Mouse (Mus musculus): ENCODE measurements around the gene Shisal2b. TPM values are rescaled to one million over a fixed set of nuclear protein-coding genes. Genes with fewer than 3 reads are reported as not detected.

The Shisal2b gene
- polyA plus RNA-seq, 1 experiment = not detected

GRCm38 (mm10) chr13:104816635-104817571, 46.8 kb downstream of the Shisal2b start, which contains the start of gene Cwc27:
Gene Cwc27 (minus strand): TSS chr13:104817142.
- DNase-seq (ENCODE audit: low read depth in 1 of 2, low spot score in 2 of 2) = peak; percentile 64 to 86
- 2% methylated on average over 50 of the region's 50 CpGs for WGBS
- no peaks in the 10 kb centered on the region; the same call in 1 of the 2 replicates for H3K4me1 ChIP-seq (ENCODE audit: control insufficient read depth, insufficient read depth, insufficient read length)

GRCm38 (mm10) chr13:104816270-104816634, 47.4 kb downstream of the Shisal2b start:
- 7% methylated on average over 8 of the region's 8 CpGs for WGBS
- H3K4me3 ChIP-seq (ENCODE audit: extremely low read depth, insufficient read depth, insufficient read length) = peak overlapping the region; percentile 86
- H3K27ac ChIP-seq (ENCODE audit: insufficient read depth, low read length) = no peak overlapping the region; the same call in 1 of the 2 replicates
- no peaks in the 10 kb centered on the region; the same call in 1 of the 2 replicates for H3K4me1 ChIP-seq (ENCODE audit: control insufficient read depth, insufficient read depth, insufficient read length)
- no peak for TF ChIP-seq CTCF (IDR thresholded peaks at IDR 0.05; ENCODE audit: extremely low read depth, insufficient read depth, insufficient read length, insufficient replicate concordance)
- TF ChIP-seq POLR2A (IDR thresholded peaks at IDR 0.05; ENCODE audit: low read depth, low read length) = no peak
- no peak for DNase-seq (ENCODE audit: low read depth in 1 of 2, low spot score in 2 of 2)
- H3K36me3 ChIP-seq (ENCODE audit: control insufficient read depth, insufficient read depth, low read length) = no peaks in the 10 kb centered on the region
- no peaks in the 10 kb centered on the region for H3K27me3 ChIP-seq (ENCODE audit: control insufficient read depth, insufficient read depth, low read length)

More at GRCm38 (mm10) chr13:104816635-104817571, 46.8 kb downstream of the Shisal2b start, which contains the start of gene Cwc27:
- Histone ChIP-seq H3K27ac (ENCODE audit: insufficient read depth, low read length) (peak within 1 kb of the TSS; percentile 92), H3K4me3 (ENCODE audit: extremely low read depth, insufficient read depth, insufficient read length) (peak within 1 kb of the TSS; percentile 86), H3K36me3 (ENCODE audit: control insufficient read depth, insufficient read depth, low read length) (no peaks in the 10 kb centered on the region), H3K27me3 (ENCODE audit: control insufficient read depth, insufficient read depth, low read length) (no peaks in the 10 kb centered on the region)
- no peak; the same call in 1 of the 2 replicates for TF ChIP-seq POLR2A (IDR thresholded peaks at IDR 0.05; ENCODE audit: low read depth, low read length)
- no peak for TF ChIP-seq CTCF (IDR thresholded peaks at IDR 0.05; ENCODE audit: extremely low read depth, insufficient read depth, insufficient read length, insufficient replicate concordance)

GRCm38 (mm10) chr13:104805681-104806080, 58.0 kb downstream of the Shisal2b start:
- WGBS = 48% methylated on average over 3 of the region's 3 CpGs
- Histone ChIP-seq H3K36me3 (ENCODE audit: control insufficient read depth, insufficient read depth, low read length) (peaks cover 15% of the 10 kb centered on the region), H3K4me3 (ENCODE audit: extremely low read depth, insufficient read depth, insufficient read length) (no peak overlapping the region), H3K4me1 (ENCODE audit: control insufficient read depth, insufficient read depth, insufficient read length) (no peaks in the 10 kb centered on the region), H3K27ac (ENCODE audit: insufficient read depth, low read length) (no peak overlapping the region), H3K27me3 (ENCODE audit: control insufficient read depth, insufficient read depth, low read length) (no peaks in the 10 kb centered on the region)
- peak in 1 of 2 experiments; percentile 9 for DNase-seq (ENCODE audit: low read depth in 1 of 2, low spot score in 2 of 2)
- TF ChIP-seq POLR2A (IDR thresholded peaks at IDR 0.05; ENCODE audit: low read depth, low read length) = no peak
- TF ChIP-seq CTCF (IDR thresholded peaks at IDR 0.05; ENCODE audit: extremely low read depth, insufficient read depth, insufficient read length, insufficient replicate concordance) = no peak

GRCm38 (mm10) chr13:104799566-104800182, 64.0 kb downstream of the Shisal2b start:
- DNase-seq (ENCODE audit: low read depth in 1 of 2, low spot score in 2 of 2) = no peak
- Histone ChIP-seq H3K27me3 (ENCODE audit: control insufficient read depth, insufficient read depth, low read length) (no peaks in the 10 kb centered on the region), H3K36me3 (ENCODE audit: control insufficient read depth, insufficient read depth, low read length) (peaks cover 17% of the 10 kb centered on the region), H3K4me1 (ENCODE audit: control insufficient read depth, insufficient read depth, insufficient read length) (no peaks in the 10 kb centered on the region), H3K27ac (ENCODE audit: insufficient read depth, low read length) (no peak overlapping the region), H3K4me3 (ENCODE audit: extremely low read depth, insufficient read depth, insufficient read length) (no peak overlapping the region)
- TF ChIP-seq POLR2A (IDR thresholded peaks at IDR 0.05; ENCODE audit: low read depth, low read length) (no peak), CTCF (IDR thresholded peaks at IDR 0.05; ENCODE audit: extremely low read depth, insufficient read depth, insufficient read length, insufficient replicate concordance) (no peak)
- WGBS = 92% methylated on average over 7 of the region's 7 CpGs

- TF ChIP-seq CTCF (IDR thresholded peaks at IDR 0.05; ENCODE audit: extremely low read depth, insufficient read depth, insufficient read length, insufficient replicate concordance) (no peak), POLR2A (IDR thresholded peaks at IDR 0.05; ENCODE audit: low read depth, low read length) (no peak)
- Histone ChIP-seq H3K27me3 (ENCODE audit: control insufficient read depth, insufficient read depth, low read length) (no peaks in the 10 kb centered on the region), H3K36me3 (ENCODE audit: control insufficient read depth, insufficient read depth, low read length) (peaks cover 16% of the 10 kb centered on the region), H3K27ac (ENCODE audit: insufficient read depth, low read length) (no peak overlapping the region), H3K4me1 (ENCODE audit: control insufficient read depth, insufficient read depth, insufficient read length) (no peaks in the 10 kb centered on the region), H3K4me3 (ENCODE audit: extremely low read depth, insufficient read depth, insufficient read length) (no peak overlapping the region)
- no peak for DNase-seq (ENCODE audit: low read depth in 1 of 2, low spot score in 2 of 2)
- WGBS = 95% methylated on average over 8 of the region's 8 CpGs
These were observed 64.6 kb downstream of the Shisal2b start for GRCm38 (mm10) chr13:104799067-104799466.

Other genes with a start within 250 kb of the Shisal2b start
- 3.0 and 3.2 TPM in 2 replicates for gene Srek1ip1, start 71.4 kb downstream of the Shisal2b start, polyA plus RNA-seq (2012; rRNA removed)
- 1.7 and 2.4 TPM in 2 replicates for gene Cwc27, start 46.8 kb downstream of the Shisal2b start, polyA plus RNA-seq (2012; rRNA removed)
- gene Rgs7bp, start 191.0 kb upstream of the Shisal2b start, polyA plus RNA-seq (2012; rRNA removed) = 0.22 and 0.34 TPM in 2 replicates
- not detected in 2 replicates for gene 4933425L06Rik, start 218.2 kb upstream of the Shisal2b start, polyA plus RNA-seq (2012; rRNA removed)

Data from spleen, adult 2 months (tissue).